Mouse (Mus musculus) olfactory bulb, adult 2 months (tissue): ENCODE measurements around the gene Slc38a8.

Source experiments
- CTCF ChIP-seq: fragments of 200-500 bp; IDR thresholded peaks from 2 replicates; pipeline ENCODE4 v1.5.1; 2012; ENCODE audit warnings: low read depth, mild to moderate bottlenecking, low read length, moderate library complexity; ENCODE audit not compliant: insufficient read depth
- POLR2A ChIP-seq: fragments of 200-500 bp; IDR thresholded peaks from 2 replicates; pipeline ENCODE4 v1.6.1; 2012; ENCODE audit warnings: mild to moderate bottlenecking, low read depth, low read length, moderate library complexity; ENCODE audit not compliant: insufficient read depth

DNA sequence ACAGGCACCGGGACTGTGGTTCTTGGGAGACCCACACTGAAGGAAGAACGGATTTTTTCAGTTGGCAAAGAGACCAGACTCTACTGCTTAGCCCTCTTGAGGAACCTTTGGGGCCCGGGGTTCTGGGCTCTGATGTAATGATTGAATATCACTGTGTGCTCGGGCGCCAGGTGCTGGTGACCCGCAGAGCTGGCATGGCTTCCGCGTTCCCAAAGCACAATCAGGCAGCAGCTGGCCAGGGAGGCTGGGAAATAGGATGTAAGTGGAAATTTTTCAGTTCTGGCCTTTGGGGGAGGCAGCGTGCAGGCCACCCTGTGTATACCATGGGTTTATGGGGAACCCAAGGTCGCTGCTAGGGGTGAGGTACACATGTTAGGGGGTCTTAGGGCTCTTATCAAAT, 34.7 kb downstream of the Slc38a8 start:
- TF ChIP-seq CTCF (no peak), POLR2A (no peak)
